Mouse (Mus musculus): ENCODE data around the gene Ccnd2. TPM values are rescaled to one million over a fixed set of nuclear protein-coding genes. Genes with fewer than 3 reads are reported as not detected.

Gene Ccnd2
- polyA plus RNA-seq, 1 experiment, result 42.9 TPM

DNA sequence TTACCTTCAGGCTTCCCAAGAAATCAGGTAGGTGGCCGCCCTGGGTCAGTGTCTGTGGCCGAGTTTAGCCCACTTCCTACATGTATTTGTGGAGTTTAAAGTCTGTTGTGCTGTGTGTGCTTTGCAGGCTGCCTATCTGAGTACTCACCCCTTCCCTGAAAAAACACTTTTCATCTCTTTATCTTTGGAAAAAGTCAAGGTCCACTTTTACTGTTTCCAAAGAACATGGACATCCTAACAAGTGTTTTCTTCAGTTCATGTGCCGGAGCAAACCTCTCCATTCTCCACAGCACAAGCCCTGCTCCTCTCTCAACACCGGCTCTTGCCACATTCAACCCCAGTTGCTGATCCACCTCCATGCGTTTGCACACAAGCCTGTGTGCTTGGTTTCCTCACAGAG is 29.0 kb downstream of the Ccnd2 start:
- no peaks in the 10 kb centered on the region for H3K27me3 ChIP-seq (ENCODE audit: control insufficient read depth, insufficient read depth, low read length)
- H3K4me1 ChIP-seq (ENCODE audit: control insufficient read depth, insufficient read depth, insufficient read length, low read length), result no peaks in the 10 kb centered on the region
- H3K36me3 ChIP-seq (ENCODE audit: control insufficient read depth, insufficient read depth, low read length), result peaks cover 12% of the 10 kb centered on the region
- H3K4me3 ChIP-seq (ENCODE audit: low read depth, low read length), result no peak overlapping the region
- H3K27ac ChIP-seq (ENCODE audit: insufficient read depth, low read depth, low read length), result no peak overlapping the region
- no peak for TF ChIP-seq POLR2A (IDR thresholded peaks at IDR 0.05; ENCODE audit: low read depth, low read length)
- TF ChIP-seq CTCF (IDR thresholded peaks at IDR 0.05; ENCODE audit: extremely low read depth, insufficient read length, insufficient replicate concordance, low read depth, low read length), result no peak
- WGBS, result 66% methylated on average over 5 of the region's 5 CpGs

DNA sequence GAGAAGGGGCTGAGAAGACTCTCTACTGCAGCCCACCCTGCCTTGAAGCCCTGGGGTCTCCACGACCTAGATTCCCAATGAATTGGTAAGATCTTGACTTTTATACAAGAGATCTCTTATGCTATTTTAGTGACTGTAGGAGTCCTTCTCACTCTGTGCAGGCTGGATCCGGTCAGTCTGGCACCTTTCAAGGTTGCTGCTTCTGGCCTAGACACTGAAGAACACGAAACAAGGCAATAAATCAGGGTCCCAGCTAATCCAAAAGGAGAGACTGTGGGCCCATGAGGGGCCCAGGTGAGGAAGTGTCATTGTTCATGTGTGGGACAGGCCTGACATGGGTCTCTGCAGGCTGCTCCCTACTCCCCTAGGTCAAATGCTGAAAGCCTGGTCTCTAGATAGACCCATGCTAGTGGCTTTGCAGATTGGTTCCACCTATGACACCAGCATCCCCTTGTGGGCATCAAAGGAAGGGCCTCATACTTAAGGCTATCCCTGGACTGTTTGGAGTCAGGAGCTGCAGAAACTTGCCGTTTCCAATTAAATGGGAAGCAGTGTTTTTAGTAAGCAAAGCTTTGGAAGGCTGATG is 29.7 kb downstream of the Ccnd2 start:
- no peak overlapping the region for H3K27ac ChIP-seq (ENCODE audit: insufficient read depth, low read depth, low read length)
- TF ChIP-seq CTCF (IDR thresholded peaks at IDR 0.05; ENCODE audit: extremely low read depth, insufficient read length, insufficient replicate concordance, low read depth, low read length) (peak; percentile 40; the same call in 1 of the 2 replicates), POLR2A (IDR thresholded peaks at IDR 0.05; ENCODE audit: low read depth, low read length) (no peak)
- H3K4me3 ChIP-seq (ENCODE audit: low read depth, low read length), result no peak overlapping the region
- 70% methylated on average over 4 of the region's 4 CpGs for WGBS
- no peaks in the 10 kb centered on the region for H3K27me3 ChIP-seq (ENCODE audit: control insufficient read depth, insufficient read depth, low read length)
- H3K4me1 ChIP-seq (ENCODE audit: control insufficient read depth, insufficient read depth, insufficient read length, low read length), result no peaks in the 10 kb centered on the region
- H3K36me3 ChIP-seq (ENCODE audit: control insufficient read depth, insufficient read depth, low read length), result peaks cover 5% of the 10 kb centered on the region

DNA sequence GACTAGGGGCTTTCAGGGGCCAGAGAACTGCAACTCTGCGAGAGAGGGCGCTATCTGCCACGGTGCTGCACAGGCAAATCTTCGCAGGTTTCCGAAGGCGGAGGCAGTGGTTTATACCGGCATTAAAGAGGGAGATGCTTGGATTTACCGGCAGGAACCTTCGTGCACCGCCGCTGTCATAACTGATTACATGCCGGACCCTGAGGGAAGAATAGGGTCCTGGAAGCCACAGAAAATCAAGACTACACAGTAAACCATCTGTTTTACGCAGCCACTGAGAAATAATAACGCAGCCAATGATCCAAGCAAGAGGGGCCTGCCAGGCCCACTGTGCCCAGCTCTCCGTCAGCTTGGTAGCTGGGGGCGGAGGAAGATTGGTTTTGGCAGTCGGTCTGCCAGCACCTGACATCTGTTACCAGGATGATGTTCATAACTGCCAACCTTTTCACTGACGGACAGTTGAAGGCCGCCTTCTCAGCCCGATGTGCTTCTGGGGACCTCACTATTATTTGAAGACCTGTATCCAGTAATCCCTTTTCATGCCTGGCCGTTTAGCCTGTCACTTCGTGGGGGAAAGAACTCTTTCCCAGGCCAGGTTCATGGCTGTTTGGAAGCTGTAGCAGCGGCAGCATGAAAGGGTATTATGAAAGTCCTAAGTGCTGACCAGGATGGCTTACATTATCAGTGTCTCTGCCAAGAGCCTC is 37.1 kb downstream of the Ccnd2 start:
- no peak overlapping the region for H3K27ac ChIP-seq (ENCODE audit: insufficient read depth, low read depth, low read length)
- TF ChIP-seq CTCF (IDR thresholded peaks at IDR 0.05; ENCODE audit: extremely low read depth, insufficient read length, insufficient replicate concordance, low read depth, low read length), result no peak
- TF ChIP-seq POLR2A (IDR thresholded peaks at IDR 0.05; ENCODE audit: low read depth, low read length), result no peak
- no peaks in the 10 kb centered on the region for H3K36me3 ChIP-seq (ENCODE audit: control insufficient read depth, insufficient read depth, low read length)
- no peaks in the 10 kb centered on the region for H3K4me1 ChIP-seq (ENCODE audit: control insufficient read depth, insufficient read depth, insufficient read length, low read length)
- H3K27me3 ChIP-seq (ENCODE audit: control insufficient read depth, insufficient read depth, low read length), result no peaks in the 10 kb centered on the region
- no peak overlapping the region for H3K4me3 ChIP-seq (ENCODE audit: low read depth, low read length)
- WGBS, result 85% methylated on average over 23 of the region's 23 CpGs

DNA sequence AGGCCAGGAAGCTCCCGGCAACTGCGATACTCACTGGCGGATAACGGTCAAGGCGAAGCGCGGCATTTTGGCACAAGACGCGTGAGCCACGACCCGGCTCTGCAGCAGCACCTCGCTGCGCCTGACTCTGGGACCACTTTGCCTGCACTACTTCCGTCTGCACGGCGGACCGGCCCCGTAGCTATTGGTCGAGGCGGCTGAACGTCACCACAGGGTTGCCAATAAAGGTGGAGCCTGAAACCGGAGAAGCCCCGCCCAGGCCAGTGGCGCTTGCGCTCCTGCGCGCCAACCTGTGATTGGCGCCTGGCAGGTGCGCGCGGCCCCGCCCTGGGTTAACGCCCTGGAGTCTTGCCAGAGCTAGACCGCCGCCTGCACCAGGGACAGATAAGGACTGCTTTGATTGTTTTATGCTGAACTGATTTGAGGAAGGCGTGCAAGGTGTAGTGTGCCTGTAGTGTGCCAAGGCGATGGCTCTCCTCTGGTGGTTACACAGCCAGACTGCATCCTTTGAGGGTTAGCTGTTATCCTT is 42.5 kb downstream of the Ccnd2 start, which contains the start of gene Tigar:
Gene Tigar, minus strand, starts transcription at position 156 of the 529 bp plus-strand sequence.
- no peaks in the 10 kb centered on the region for H3K27me3 ChIP-seq (ENCODE audit: control insufficient read depth, insufficient read depth, low read length)
- H3K4me1 ChIP-seq (ENCODE audit: control insufficient read depth, insufficient read depth, insufficient read length, low read length), result peaks cover 3% of the 10 kb centered on the region; the same call in 1 of the 2 replicates
- WGBS, result under 1% methylated on average over 37 of the region's 37 CpGs
- peak within 1 kb of the TSS; percentile 87 for H3K4me3 ChIP-seq (ENCODE audit: low read depth, low read length)
- H3K36me3 ChIP-seq (ENCODE audit: control insufficient read depth, insufficient read depth, low read length), result no peaks in the 10 kb centered on the region
- peak within 1 kb of the TSS; percentile 54 for H3K27ac ChIP-seq (ENCODE audit: insufficient read depth, low read depth, low read length)
- TF ChIP-seq CTCF (IDR thresholded peaks at IDR 0.05; ENCODE audit: extremely low read depth, insufficient read length, insufficient replicate concordance, low read depth, low read length) (no peak), POLR2A (IDR thresholded peaks at IDR 0.05; ENCODE audit: low read depth, low read length) (peak; percentile 88)

DNA sequence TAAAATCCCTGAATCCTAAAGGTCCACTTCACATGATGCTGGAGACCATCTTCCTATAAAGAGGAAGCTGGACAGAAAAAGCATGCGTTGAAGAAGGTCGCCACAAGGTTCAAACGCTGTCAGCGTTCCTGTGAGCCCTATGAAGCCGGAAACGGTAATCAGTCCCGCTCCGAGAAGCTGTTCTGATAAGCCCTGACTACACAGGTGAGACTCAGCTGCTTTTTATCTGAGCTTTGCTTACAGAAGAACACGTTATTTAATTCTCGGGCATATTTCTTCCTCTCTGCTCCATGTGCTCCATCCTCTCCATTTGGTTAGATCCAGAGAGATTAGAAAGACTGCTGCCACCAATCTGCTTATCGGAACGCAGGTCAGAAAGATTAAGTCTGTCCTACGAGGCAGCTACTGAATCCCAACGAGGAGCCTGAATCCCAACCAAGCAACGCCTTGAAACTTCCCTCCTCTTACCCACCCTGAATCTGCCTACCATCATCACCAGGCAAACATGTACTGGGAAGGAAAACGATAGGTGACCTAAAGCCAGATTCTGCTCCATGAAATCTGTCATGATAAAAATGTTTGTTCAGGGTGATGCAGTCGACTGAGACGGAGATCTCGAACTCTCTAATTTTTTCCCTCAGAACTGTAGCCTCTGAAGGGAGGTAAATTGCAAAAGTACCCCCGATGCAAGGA is 43.5 kb downstream of the Ccnd2 start:
- Histone ChIP-seq H3K4me3 (ENCODE audit: low read depth, low read length) (peak overlapping the region; percentile 87), H3K4me1 (ENCODE audit: control insufficient read depth, insufficient read depth, insufficient read length, low read length) (peaks cover 3% of the 10 kb centered on the region; the same call in 1 of the 2 replicates), H3K27ac (ENCODE audit: insufficient read depth, low read depth, low read length) (0 out of 2 replicates have a peak overlapping the region, but pooled peaks have one; percentile 0), H3K27me3 (ENCODE audit: control insufficient read depth, insufficient read depth, low read length) (no peaks in the 10 kb centered on the region), H3K36me3 (ENCODE audit: control insufficient read depth, insufficient read depth, low read length) (no peaks in the 10 kb centered on the region)
- no peak for TF ChIP-seq CTCF (IDR thresholded peaks at IDR 0.05; ENCODE audit: extremely low read depth, insufficient read length, insufficient replicate concordance, low read depth, low read length)
- TF ChIP-seq POLR2A (IDR thresholded peaks at IDR 0.05; ENCODE audit: low read depth, low read length), result no peak
- 11% methylated on average over 20 of the region's 20 CpGs for WGBS

DNA sequence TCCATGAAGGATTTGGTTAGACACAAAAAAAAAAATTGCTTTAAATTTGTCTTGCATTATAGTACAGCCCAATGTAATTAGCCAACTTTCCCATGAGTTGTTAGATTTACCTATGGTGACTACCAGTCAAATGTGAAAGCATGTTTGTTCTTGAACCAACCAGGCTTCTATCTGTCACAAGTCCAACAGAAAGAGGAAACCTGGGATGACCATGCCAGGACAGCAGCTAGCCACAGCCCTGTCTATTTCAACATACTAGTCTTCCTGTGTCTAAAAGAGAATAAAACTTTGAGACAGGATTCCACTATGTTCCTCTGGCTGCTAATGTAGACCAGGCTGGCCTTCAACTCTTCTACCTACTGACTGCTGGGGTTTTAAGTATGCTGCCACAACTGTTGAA is 44.6 kb downstream of the Ccnd2 start:
- peaks cover 3% of the 10 kb centered on the region; the same call in 1 of the 2 replicates for H3K4me1 ChIP-seq (ENCODE audit: control insufficient read depth, insufficient read depth, insufficient read length, low read length)
- TF ChIP-seq POLR2A (IDR thresholded peaks at IDR 0.05; ENCODE audit: low read depth, low read length) (no peak), CTCF (IDR thresholded peaks at IDR 0.05; ENCODE audit: extremely low read depth, insufficient read length, insufficient replicate concordance, low read depth, low read length) (no peak)
- no peak overlapping the region for H3K4me3 ChIP-seq (ENCODE audit: low read depth, low read length)
- H3K36me3 ChIP-seq (ENCODE audit: control insufficient read depth, insufficient read depth, low read length), result peaks cover 2% of the 10 kb centered on the region; the same call in 1 of the 2 replicates
- no peak overlapping the region for H3K27ac ChIP-seq (ENCODE audit: insufficient read depth, low read depth, low read length)
- H3K27me3 ChIP-seq (ENCODE audit: control insufficient read depth, insufficient read depth, low read length), result no peaks in the 10 kb centered on the region

All from small intestine, adult 2 months (tissue).